Mouse (Mus musculus): ENCODE measurements at regions not wholly inside any gene's neighbourhood (a gene's known extent, or its start where the extent isn't known, plus 50 kb on each side); places are given as distances from the start of the nearest gene placed in this dataset.

DNA sequence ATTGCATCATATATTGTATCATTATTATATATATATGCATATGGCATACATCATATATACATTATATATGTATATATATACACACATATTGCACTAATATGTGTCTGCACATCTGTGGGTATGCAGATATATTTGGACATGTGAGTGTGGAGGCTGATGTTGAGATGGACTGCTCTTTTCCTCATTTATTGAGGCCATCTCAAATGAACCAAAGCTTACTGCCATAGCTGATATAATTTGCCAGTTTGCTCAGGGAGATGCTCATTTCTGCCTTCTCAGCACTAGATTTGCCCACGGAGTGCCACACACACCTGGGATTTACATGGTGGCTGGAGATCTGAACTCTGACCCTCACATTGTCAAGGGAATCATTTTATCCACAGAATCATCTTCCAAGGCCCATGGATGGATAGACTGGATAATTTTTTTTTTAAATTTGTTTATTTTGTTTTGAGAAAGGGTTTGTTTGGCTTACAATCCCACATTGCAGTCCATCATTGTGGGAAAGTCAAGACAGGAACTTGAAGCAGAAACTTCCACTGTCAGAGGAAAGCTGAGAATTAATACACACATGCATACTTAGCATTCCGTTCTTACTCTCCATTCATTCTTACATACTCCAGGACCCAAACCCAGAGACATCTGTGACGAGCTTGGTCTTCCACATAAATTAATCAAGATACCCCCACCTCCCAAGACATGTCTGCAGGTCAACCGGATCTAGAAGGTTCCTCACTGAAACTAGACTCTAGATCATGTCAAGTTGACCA lies 77.9 kb upstream of the Cwc22 start:
- H3K27me3 ChIP-seq (ENCODE audit: insufficient read depth, low read length) = no peaks in the 10 kb centered on the region
- ATAC-seq (ENCODE audit: extremely low read depth, insufficient number of reproducible peaks, low FRiP score, poor library complexity, severe bottlenecking) (no peak), DNase-seq (ENCODE audit: low spot score) (no peak)
- no peaks in the 10 kb centered on the region for H3K4me1 ChIP-seq (ENCODE audit: insufficient read depth, low read depth, low read length)
- H3K36me3 ChIP-seq (replicated peaks) = no peaks in the 10 kb centered on the region
- no peak overlapping the region for H3K4me3 ChIP-seq (ENCODE audit: low read depth, low read length)
- TF ChIP-seq TAL1 (conservative IDR thresholded peaks at IDR 0.05; ENCODE audit: low read depth, low read length) (no peak), POLR2AphosphoS5 (IDR thresholded peaks at IDR 0.05; ENCODE audit: insufficient replicate concordance, low read depth, low read length) (no peak), GATA2 (IDR thresholded peaks at IDR 0.05; ENCODE audit: borderline replicate concordance, low read depth, low read length) (no peak), CTCF (IDR thresholded peaks at IDR 0.05; ENCODE audit: low read depth, low read length) (no peak)
- H3K9me3 ChIP-seq (replicated peaks) = no peaks in the 10 kb centered on the region

DNA sequence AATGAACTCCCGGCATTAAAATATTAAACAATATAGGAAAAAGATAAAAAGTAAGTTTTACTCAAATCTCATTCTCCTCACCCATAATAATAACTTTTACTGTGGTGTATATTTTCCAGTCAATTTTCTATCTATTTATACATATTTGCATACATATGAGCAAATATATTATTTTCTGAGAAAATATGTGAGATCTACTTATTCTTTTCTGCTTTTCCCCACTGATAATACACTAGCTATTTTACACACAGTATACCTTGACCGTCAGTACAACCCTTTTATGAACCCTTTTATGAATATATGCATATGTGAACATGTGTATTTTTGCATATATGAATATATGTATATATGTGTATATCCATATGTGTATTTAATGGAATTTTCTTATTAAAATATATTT lies 77.2 kb upstream of the Cwc22 start:
- H3K9me3 ChIP-seq (replicated peaks) = no peaks in the 10 kb centered on the region
- no peak for DNase-seq (ENCODE audit: low spot score)
- H3K4me1 ChIP-seq (ENCODE audit: insufficient read depth, low read depth, low read length) = no peaks in the 10 kb centered on the region
- no peaks in the 10 kb centered on the region for H3K27me3 ChIP-seq (ENCODE audit: insufficient read depth, low read length)
- H3K4me3 ChIP-seq (ENCODE audit: low read depth, low read length) = no peak overlapping the region
- H3K36me3 ChIP-seq (replicated peaks) = no peaks in the 10 kb centered on the region
- no peak for ATAC-seq (ENCODE audit: extremely low read depth, insufficient number of reproducible peaks, low FRiP score, poor library complexity, severe bottlenecking)
- TF ChIP-seq GATA2 (IDR thresholded peaks at IDR 0.05; ENCODE audit: borderline replicate concordance, low read depth, low read length) = no peak
- no peak for TF ChIP-seq POLR2AphosphoS5 (IDR thresholded peaks at IDR 0.05; ENCODE audit: insufficient replicate concordance, low read depth, low read length)
- TF ChIP-seq CTCF (IDR thresholded peaks at IDR 0.05; ENCODE audit: low read depth, low read length) = no peak
- TF ChIP-seq TAL1 (conservative IDR thresholded peaks at IDR 0.05; ENCODE audit: low read depth, low read length) = no peak
- TF ChIP-seq GATA1 (IDR thresholded peaks at IDR 0.05; ENCODE audit: borderline replicate concordance, low read length) = no peak

GRCm38 (mm10) chr2:78022756-78023155 lies 76.6 kb upstream of the Cwc22 start:
- Histone ChIP-seq H3K9me3 (replicated peaks) (no peaks in the 10 kb centered on the region), H3K4me1 (ENCODE audit: insufficient read depth, low read depth, low read length) (no peaks in the 10 kb centered on the region), H3K27me3 (ENCODE audit: insufficient read depth, low read length) (no peaks in the 10 kb centered on the region), H3K36me3 (replicated peaks) (no peaks in the 10 kb centered on the region), H3K4me3 (ENCODE audit: low read depth, low read length) (no peak overlapping the region)
- no peak for TF ChIP-seq GATA2 (IDR thresholded peaks at IDR 0.05; ENCODE audit: borderline replicate concordance, low read depth, low read length)
- no peak for TF ChIP-seq POLR2AphosphoS5 (IDR thresholded peaks at IDR 0.05; ENCODE audit: insufficient replicate concordance, low read depth, low read length)
- no peak for TF ChIP-seq GATA1 (IDR thresholded peaks at IDR 0.05; ENCODE audit: borderline replicate concordance, low read length)
- no peak for TF ChIP-seq CTCF (IDR thresholded peaks at IDR 0.05; ENCODE audit: low read depth, low read length)
- DNase-seq (ENCODE audit: low spot score) (no peak), ATAC-seq (ENCODE audit: extremely low read depth, insufficient number of reproducible peaks, low FRiP score, poor library complexity, severe bottlenecking) (no peak)

- Histone ChIP-seq H3K9me3 (replicated peaks) (no peaks in the 10 kb centered on the region), H3K4me1 (ENCODE audit: insufficient read depth, low read depth, low read length) (no peaks in the 10 kb centered on the region), H3K4me3 (ENCODE audit: low read depth, low read length) (no peak overlapping the region), H3K36me3 (replicated peaks) (no peaks in the 10 kb centered on the region), H3K27me3 (ENCODE audit: insufficient read depth, low read length) (no peaks in the 10 kb centered on the region)
- ATAC-seq (ENCODE audit: extremely low read depth, insufficient number of reproducible peaks, low FRiP score, poor library complexity, severe bottlenecking) (no peak), DNase-seq (ENCODE audit: low spot score) (no peak)
- TF ChIP-seq GATA1 (IDR thresholded peaks at IDR 0.05; ENCODE audit: borderline replicate concordance, low read length) (no peak), GATA2 (IDR thresholded peaks at IDR 0.05; ENCODE audit: borderline replicate concordance, low read depth, low read length) (no peak), CTCF (IDR thresholded peaks at IDR 0.05; ENCODE audit: low read depth, low read length) (no peak)
Observed at GRCm38 (mm10) chr2:78021905-78022304, 75.7 kb upstream of the Cwc22 start.

DNA sequence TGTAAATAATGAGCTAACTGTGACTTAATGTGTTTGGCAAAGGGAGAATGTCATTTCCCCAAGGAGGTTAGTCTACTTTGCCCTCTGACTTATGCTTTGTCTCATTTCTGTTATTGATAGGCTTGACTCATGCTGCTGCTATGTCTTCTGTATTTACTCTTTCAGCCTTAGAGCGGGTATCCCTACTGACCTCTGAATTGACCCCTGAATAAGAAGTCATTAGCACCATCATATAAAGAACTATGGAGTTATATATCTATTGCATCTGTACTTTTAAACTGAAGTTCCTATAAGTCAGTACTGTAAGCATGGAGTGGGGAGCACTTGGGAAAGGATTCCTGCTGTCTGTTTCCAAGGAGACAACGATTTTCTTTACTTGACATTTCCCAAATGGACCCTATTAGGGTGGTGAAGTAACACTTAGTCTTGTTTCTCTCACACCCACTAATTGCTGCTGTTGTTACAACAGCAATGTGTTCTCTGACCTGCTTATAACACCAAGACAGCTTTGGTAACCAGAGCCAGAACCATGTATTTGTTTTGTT lies 75.3 kb upstream of the Cwc22 start:
- Histone ChIP-seq H3K9me3 (replicated peaks) (no peaks in the 10 kb centered on the region), H3K4me3 (ENCODE audit: low read depth, low read length) (no peak overlapping the region), H3K36me3 (replicated peaks) (no peaks in the 10 kb centered on the region), H3K4me1 (ENCODE audit: insufficient read depth, low read depth, low read length) (no peaks in the 10 kb centered on the region), H3K27me3 (ENCODE audit: insufficient read depth, low read length) (no peaks in the 10 kb centered on the region)
- TF ChIP-seq CTCF (IDR thresholded peaks at IDR 0.05; ENCODE audit: low read depth, low read length) (no peak), POLR2AphosphoS5 (IDR thresholded peaks at IDR 0.05; ENCODE audit: insufficient replicate concordance, low read depth, low read length) (no peak), TAL1 (conservative IDR thresholded peaks at IDR 0.05; ENCODE audit: low read depth, low read length) (no peak), GATA1 (IDR thresholded peaks at IDR 0.05; ENCODE audit: borderline replicate concordance, low read length) (no peak), GATA2 (IDR thresholded peaks at IDR 0.05; ENCODE audit: borderline replicate concordance, low read depth, low read length) (no peak)
- ATAC-seq (ENCODE audit: extremely low read depth, insufficient number of reproducible peaks, low FRiP score, poor library complexity, severe bottlenecking) (no peak), DNase-seq (ENCODE audit: low spot score) (no peak)

DNA sequence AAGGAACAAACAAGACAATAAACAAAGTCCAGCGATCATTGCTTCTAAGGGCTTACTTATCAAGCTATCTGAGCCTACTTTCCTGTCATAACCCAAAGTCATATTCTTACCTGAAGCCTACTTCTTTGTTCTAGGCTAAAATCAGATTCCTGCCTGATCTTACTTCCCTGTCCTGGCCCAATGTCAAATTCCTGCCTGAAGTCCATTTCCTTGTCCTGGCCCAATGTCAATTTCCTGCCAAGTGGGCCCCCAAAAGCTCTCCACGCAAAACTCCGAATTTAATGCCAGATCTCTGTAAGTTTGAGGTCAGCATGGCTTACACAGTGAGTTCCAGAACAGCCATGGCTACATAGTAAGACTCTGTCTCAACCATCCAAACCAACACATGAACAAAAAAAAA lies 74.3 kb upstream of the Cwc22 start:
- Histone ChIP-seq H3K36me3 (replicated peaks) (no peaks in the 10 kb centered on the region), H3K9me3 (replicated peaks) (no peaks in the 10 kb centered on the region), H3K27me3 (ENCODE audit: insufficient read depth, low read length) (no peaks in the 10 kb centered on the region), H3K4me3 (ENCODE audit: low read depth, low read length) (no peak overlapping the region), H3K4me1 (ENCODE audit: insufficient read depth, low read depth, low read length) (no peaks in the 10 kb centered on the region)
- no peak for DNase-seq (ENCODE audit: low spot score)
- ATAC-seq (ENCODE audit: extremely low read depth, insufficient number of reproducible peaks, low FRiP score, poor library complexity, severe bottlenecking) = no peak
- TF ChIP-seq GATA2 (IDR thresholded peaks at IDR 0.05; ENCODE audit: borderline replicate concordance, low read depth, low read length) = no peak
- no peak for TF ChIP-seq CTCF (IDR thresholded peaks at IDR 0.05; ENCODE audit: low read depth, low read length)
- TF ChIP-seq TAL1 (conservative IDR thresholded peaks at IDR 0.05; ENCODE audit: low read depth, low read length) = no peak
- no peak for TF ChIP-seq GATA1 (IDR thresholded peaks at IDR 0.05; ENCODE audit: borderline replicate concordance, low read length)
- no peak for TF ChIP-seq POLR2AphosphoS5 (IDR thresholded peaks at IDR 0.05; ENCODE audit: insufficient replicate concordance, low read depth, low read length)

Data from G1E (cell line).